Mouse (Mus musculus): ENCODE data around the gene Ssr3. TPM values are rescaled to one million over a fixed set of nuclear protein-coding genes. Genes with fewer than 3 reads are reported as not detected.

Gene Ssr3
- total and polyA plus RNA-seq, 3 experiments: 105 to 131 (median 125) TPM

GRCm38 (mm10) chr3:65360163-65360969 is 32.1 kb downstream of the Ssr3 start:
- H3K4me3 ChIP-seq (ENCODE audit: control insufficient read depth in 1 of 2, insufficient read depth in 1 of 2, low read depth in 2 of 2, low read length in 2 of 2): peak overlapping the region; percentile 38 to 51
- H3K27ac ChIP-seq (ENCODE audit: control insufficient read depth, low read depth, low read length): peak overlapping the region; percentile 54
- TF ChIP-seq ZC3H11A (IDR thresholded peaks at IDR 0.05; ENCODE audit: low read depth, low read length) (no peak), ELF1 (IDR thresholded peaks at IDR 0.05; ENCODE audit: low read depth, low read length) (no peak), USF1 (IDR thresholded peaks at IDR 0.05; ENCODE audit: low read depth, low read length) (no peak), RCOR1 (IDR thresholded peaks at IDR 0.05; ENCODE audit: low read depth, low read length) (peak; percentile 73), TCF12 (IDR thresholded peaks at IDR 0.05; ENCODE audit: low read depth, low read length) (peak; percentile 79), TBP (IDR thresholded peaks at IDR 0.05; ENCODE audit: low read depth, low read length) (peak; percentile 91), MAFK (IDR thresholded peaks at IDR 0.05; ENCODE audit: borderline replicate concordance, low read depth, low read length) (no peak), GATA1 (IDR thresholded peaks at IDR 0.05; ENCODE audit: low read depth, low read length) (peak; percentile 86), EP300 (IDR thresholded peaks at IDR 0.05; ENCODE audit: low read depth in 1 of 2, low read length in 2 of 2) (peak; percentile 74 to 77), NELFE (IDR thresholded peaks at IDR 0.05; ENCODE audit: low read depth, low read length) (no peak), ZNF384 (IDR thresholded peaks at IDR 0.05; ENCODE audit: low read depth, low read length) (no peak), MXI1 (IDR thresholded peaks at IDR 0.05; ENCODE audit: low read depth, low read length) (peak; percentile 53; the same call in 1 of the 2 replicates), USF2 (IDR thresholded peaks at IDR 0.05; ENCODE audit: borderline replicate concordance in 1 of 2, insufficient read depth in 1 of 2, low read depth in 1 of 2, low read length in 2 of 2) (no peak), SIN3A (IDR thresholded peaks at IDR 0.05; ENCODE audit: low read length) (peak; percentile 88), UBTF (IDR thresholded peaks at IDR 0.05; ENCODE audit: borderline replicate concordance, insufficient read depth, low read depth, low read length) (no peak), MYC (IDR thresholded peaks at IDR 0.05; ENCODE audit: low read depth, low read length) (no peak), ZKSCAN1 (IDR thresholded peaks at IDR 0.05; ENCODE audit: low read depth, low read length) (no peak), ETS1 (IDR thresholded peaks at IDR 0.05; ENCODE audit: low read depth, low read length) (peak; percentile 99), NRF1 (IDR thresholded peaks at IDR 0.05; ENCODE audit: insufficient read depth, low read depth, low read length, poor library complexity, severe bottlenecking) (no peak), CHD1 (IDR thresholded peaks at IDR 0.05; ENCODE audit: low read depth, low read length) (no peak), CTCF (IDR thresholded peaks at IDR 0.05 in 2 of 3, conservative IDR thresholded peaks at IDR 0.05 in 1 of 3; ENCODE audit: control insufficient read depth in 1 of 3, insufficient read depth in 1 of 3, low read depth in 2 of 3, low read length in 3 of 3, poor library complexity in 1 of 3, severe bottlenecking in 1 of 3) (no peak), TAL1 (IDR thresholded peaks at IDR 0.05; ENCODE audit: low read length) (peak; percentile 45), KAT2A (conservative IDR thresholded peaks at IDR 0.05; ENCODE audit: low read depth, low read length) (no peak), BHLHE40 (IDR thresholded peaks at IDR 0.05; ENCODE audit: borderline replicate concordance, low read depth, low read length) (peak; percentile 25; the same call in 1 of the 2 replicates), JUND (IDR thresholded peaks at IDR 0.05; ENCODE audit: low read depth, low read length) (no peak), CHD2 (IDR thresholded peaks at IDR 0.05; ENCODE audit: low read length) (no peak)
- DNase-seq (ENCODE audit: low read depth, low spot score): peak; percentile 78
- H3K9ac ChIP-seq (ENCODE audit: control insufficient read depth, low read depth, low read length, poor library complexity, severe bottlenecking): peak overlapping the region; percentile 16
- no peaks in the 10 kb centered on the region for H3K27me3 ChIP-seq (ENCODE audit: control insufficient read depth in 1 of 2, insufficient read depth in 2 of 2, low read length in 2 of 2)
- peaks cover 0 to 13% of the 10 kb centered on the region in 2 experiments; a peak in 2 of 4 replicates for H3K36me3 ChIP-seq (ENCODE audit: control insufficient read depth in 1 of 2, insufficient read depth in 2 of 2, low read length in 2 of 2)
- H3K9me3 ChIP-seq (replicated peaks; ENCODE audit: insufficient read depth, low read length): no peaks in the 10 kb centered on the region
- H3K4me1 ChIP-seq (ENCODE audit: control insufficient read depth in 1 of 2, insufficient read depth in 2 of 2, low read length in 2 of 2): peaks cover 3 to 14% of the 10 kb centered on the region in 2 experiments; a peak in 3 of 4 replicates
- no peaks in the 10 kb centered on the region for H3K79me2 ChIP-seq (ENCODE audit: control insufficient read depth, insufficient read depth, low read length, poor library complexity)
